Mouse (Mus musculus) midbrain, postnatal 0 days (tissue): ENCODE measurements around the gene Six3. TPM values are rescaled to one million over a fixed set of nuclear protein-coding genes. Genes with fewer than 3 reads are reported as not detected.

Experiments
- ATAC-seq: fragments of 200-750 bp; cut with Nextera tagmentation; 2 replicates; pipeline ENCODE4 v1.8.0; 2017; ENCODE audit warnings: moderate number of reproducible peaks, mild to moderate bottlenecking, moderate TSS enrichment, moderate library complexity; ENCODE audit not compliant: low FRiP score
- DNase-seq: peaks from one replicate; pipeline ENCODE4 v3.0.0-alpha.2; 2015; ENCODE audit warnings: low spot score
- H3K27ac ChIP-seq: fragments of 300-500 bp; sonication (generic); 2 replicates; pipeline ENCODE4 v1.5.1; 2014; ENCODE audit warnings: low read depth, mild to moderate bottlenecking, low read length, mixed read lengths
- H3K27me3 ChIP-seq: fragments of 300-500 bp; sonication (generic); 2 replicates; pipeline ENCODE4 v1.6.1; 2014; ENCODE audit warnings: low read length, control low read depth, mixed read lengths; ENCODE audit not compliant: insufficient read depth
- H3K36me3 ChIP-seq: fragments of 300-500 bp; sonication (generic); 2 replicates; pipeline ENCODE4 v1.6.1; 2014; ENCODE audit warnings: low read length, control low read depth, mixed read lengths; ENCODE audit not compliant: insufficient read depth
- H3K4me1 ChIP-seq: fragments of 300-500 bp; sonication (generic); 2 replicates; pipeline ENCODE4 v1.6.1; 2014; ENCODE audit warnings: mild to moderate bottlenecking, control low read depth, antibody characterized with exemption, low read length, mixed read lengths; ENCODE audit not compliant: insufficient read depth
- H3K4me2 ChIP-seq: fragments of 300-500 bp; sonication (generic); 2 replicates; pipeline ENCODE4 v1.6.1; 2014; ENCODE audit warnings: low read depth, mild to moderate bottlenecking, low read length, mixed read lengths; ENCODE audit not compliant: poor library complexity, severe bottlenecking
- H3K4me3 ChIP-seq: fragments of 300-500 bp; sonication (generic); 2 replicates; pipeline ENCODE4 v1.5.1; 2014; ENCODE audit warnings: low read depth, mild to moderate bottlenecking, low read length, moderate library complexity
- H3K9ac ChIP-seq: fragments of 300-500 bp; sonication (generic); replicated peaks from 2 replicates; pipeline ENCODE4 v1.6.1; 2014; ENCODE audit warnings: mild to moderate bottlenecking, low read length, moderate library complexity, mixed read lengths; ENCODE audit not compliant: poor library complexity, severe bottlenecking
- H3K9me3 ChIP-seq: fragments of 300-500 bp; sonication (generic); 2 replicates; pipeline ENCODE4 v1.6.1; 2016; ENCODE audit warnings: low read length, control low read depth
- CTCF ChIP-seq: IDR thresholded peaks from 2 replicates; pipeline ENCODE4 v1.5.1; 2016; ENCODE audit warnings: antibody characterized with exemption, mild to moderate bottlenecking
- WGBS: fragments of 180-500 bp; shearing (Covaris S2); extraction: QIAGEN DNeasy Blood & Tissue Kit; methylation state at CpG from one replicate; pipeline ENCODE4 v1.1.7; 2014; 5-methylcytosine and 5-hydroxymethylcytosine counted together
- polyA plus RNA-seq: library from polyadenylated mRNA; unstranded; fragments of >200 nt; fragmentation: Nextera tagmentation; extraction: Ambion mirVana; gene quantifications from 2 replicates; pipeline ENCODE4 v1.2.1, GENCODE M21; 2015
- total RNA-seq: library from RNA; depleted of rRNA; stranded (reverse); fragments of >200 nt; gene quantifications from 2 replicates; pipeline ENCODE4 v1.2.3, GENCODE M21; 2014; rRNA removed

Six3 gene
- total and polyA plus RNA-seq, 2 experiments from 2014 or later, result 12.8 to 28.0 TPM

- Histone ChIP-seq H3K9ac (no peak overlapping the region), H3K27me3 (0 out of 2 replicates have a peak, but pooled peaks cover 3% of the 10 kb centered on the region), H3K36me3 (no peaks in the 10 kb centered on the region), H3K4me3 (peak overlapping the region; percentile 22; the same call in 1 of the 2 replicates), H3K27ac (no peak overlapping the region), H3K4me1 (no peaks in the 10 kb centered on the region), H3K4me2 (peak overlapping the region; percentile 48), H3K9me3 (no peaks in the 10 kb centered on the region)
- WGBS, result 2% methylated on average over 20 of the region's 20 CpGs
- DNase-seq (peak; percentile 90), ATAC-seq (peak; percentile 79)
- peak; percentile 81 for TF ChIP-seq CTCF
These were observed 51.4 kb downstream of the Six3 start for GRCm38 (mm10) chr17:85664618-85665320.

Other genes starting within 250 kb of the Six3 start
- 0.24 and 1.3 TPM in 2 replicates for gene Six2, start 74.7 kb downstream of the Six3 start, total RNA-seq
- 0.17 and 0.39 TPM in 2 replicates for gene Six2, start 74.7 kb downstream of the Six3 start, polyA plus RNA-seq